Mouse (Mus musculus): ENCODE measurements around the gene Cxcl1. TPM values are rescaled to one million over a fixed set of nuclear protein-coding genes. Genes with fewer than 3 reads are reported as not detected.

The Cxcl1 gene
- polyA plus RNA-seq, 1 experiment from 2014 or later, result 0.29 TPM

DNA sequence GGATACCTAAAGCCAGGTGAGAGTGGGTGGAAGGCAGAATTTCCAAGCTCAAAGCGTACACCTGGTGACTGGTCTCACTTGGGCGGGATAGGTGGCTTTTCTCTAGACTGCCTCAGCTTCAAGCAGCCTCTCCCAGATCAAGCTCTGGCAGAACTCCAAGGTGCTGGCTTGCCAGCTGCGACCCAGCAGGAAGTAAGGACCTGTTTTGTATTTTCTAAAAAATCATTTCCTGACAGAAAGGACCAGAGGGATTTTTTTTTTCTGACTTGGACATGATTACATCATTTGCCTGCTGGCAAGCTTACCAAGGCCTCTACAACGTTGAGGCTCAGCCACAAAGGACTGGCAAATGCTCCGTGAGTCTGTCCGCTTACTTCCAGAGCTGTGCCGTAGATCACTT lies 9.1 kb downstream of the Cxcl1 start:
- ATAC-seq (ENCODE audit: low FRiP score), result no peak
- 72% methylated on average over 7 of the region's 7 CpGs for WGBS

DNA sequence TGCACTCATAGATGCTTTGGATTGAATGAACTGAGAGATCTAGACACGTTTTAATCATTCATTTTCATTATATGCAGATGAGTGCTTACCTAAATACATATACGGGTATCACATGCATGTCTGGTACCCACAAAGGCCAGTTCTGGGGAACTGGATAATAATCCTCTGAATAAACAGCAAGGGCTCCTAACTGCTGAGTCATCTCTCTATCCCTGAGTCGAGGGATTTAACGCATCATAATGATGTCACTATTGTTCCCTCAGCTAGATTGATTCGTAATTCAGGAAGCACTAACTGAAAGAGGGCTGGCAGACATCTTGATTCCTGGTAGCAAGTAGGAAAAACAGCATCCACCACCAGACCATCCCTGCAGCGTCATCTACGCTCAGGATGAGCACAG lies 9.6 kb downstream of the Cxcl1 start:
- ATAC-seq (ENCODE audit: low FRiP score) (no peak), DNase-seq (ENCODE audit: low spot score) (no peak)
- WGBS, result 78% methylated on average over 7 of the region's 7 CpGs
- Histone ChIP-seq H3K9me3 (ENCODE audit: control insufficient read depth, low read length) (no peaks in the 10 kb centered on the region), H3K27me3 (ENCODE audit: control insufficient read depth, insufficient read depth, low read length) (peaks cover 5% of the 10 kb centered on the region), H3K36me3 (ENCODE audit: control insufficient read depth, insufficient read depth, low read length) (no peaks in the 10 kb centered on the region), H3K4me3 (ENCODE audit: low read depth, low read length) (no peak overlapping the region), H3K9ac (ENCODE audit: low read depth, low read length) (no peak overlapping the region), H3K27ac (ENCODE audit: low read depth, low read length) (no peak overlapping the region), H3K4me2 (replicated peaks; ENCODE audit: low read depth, low read length) (no peak overlapping the region), H3K4me1 (replicated peaks; ENCODE audit: control insufficient read depth, insufficient read depth, low read length) (no peaks in the 10 kb centered on the region)

More for the DNA sequence above, 9.1 kb downstream of the Cxcl1 start:
- Histone ChIP-seq H3K4me3 (ENCODE audit: low read depth, low read length) (no peak overlapping the region), H3K4me1 (replicated peaks; ENCODE audit: control insufficient read depth, insufficient read depth, low read length) (no peaks in the 10 kb centered on the region), H3K9me3 (ENCODE audit: control insufficient read depth, low read length) (no peaks in the 10 kb centered on the region), H3K27ac (ENCODE audit: low read depth, low read length) (no peak overlapping the region), H3K27me3 (ENCODE audit: control insufficient read depth, insufficient read depth, low read length) (peaks cover 5% of the 10 kb centered on the region), H3K36me3 (ENCODE audit: control insufficient read depth, insufficient read depth, low read length) (no peaks in the 10 kb centered on the region), H3K9ac (ENCODE audit: low read depth, low read length) (no peak overlapping the region), H3K4me2 (replicated peaks; ENCODE audit: low read depth, low read length) (no peak overlapping the region)
- DNase-seq (ENCODE audit: low spot score), result no peak

DNA sequence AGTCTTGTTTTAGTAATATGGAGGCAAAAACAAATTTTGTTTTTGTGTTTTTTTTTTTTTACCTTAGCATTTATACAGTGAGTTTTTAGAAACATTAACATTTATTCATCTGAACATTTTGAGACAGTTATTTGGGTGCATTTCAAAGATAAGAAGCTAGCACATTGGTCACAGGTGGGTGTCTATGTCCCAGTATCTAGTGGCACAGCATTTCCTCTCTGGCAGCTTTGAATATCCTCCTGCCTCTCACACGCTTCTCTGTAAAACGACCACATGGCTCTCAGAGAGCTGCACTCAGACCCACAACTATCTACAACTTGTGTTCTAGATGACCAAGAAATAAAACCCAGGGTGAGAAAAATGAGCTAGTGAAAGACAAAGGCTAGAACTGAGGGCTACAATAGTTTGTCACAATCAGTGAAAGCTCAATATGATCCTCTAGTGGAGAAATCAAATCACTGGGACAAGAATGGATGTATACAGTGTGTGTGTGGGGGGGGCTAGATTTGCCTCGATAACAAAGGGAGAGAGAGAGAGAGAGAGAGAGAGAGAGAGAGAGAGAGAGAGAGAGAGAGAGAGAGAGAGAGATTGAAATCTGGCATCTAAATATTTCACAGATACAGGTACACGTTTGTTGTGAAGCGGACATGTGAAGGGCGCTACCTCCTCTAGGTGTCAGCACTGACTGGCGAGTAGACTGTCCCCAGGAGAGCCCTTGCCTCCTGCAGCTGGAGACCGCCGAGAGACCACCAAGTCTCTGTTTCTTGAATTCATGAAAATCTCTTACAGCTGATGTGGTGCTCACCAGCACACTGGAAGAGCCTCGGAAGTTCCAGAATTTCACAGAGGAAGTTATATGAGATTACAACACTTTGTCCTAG lies 11.6 kb downstream of the Cxcl1 start:
- DNase-seq (ENCODE audit: low spot score), result peak; percentile 31
- Histone ChIP-seq H3K4me2 (replicated peaks; ENCODE audit: low read depth, low read length) (peak overlapping the region; percentile 54), H3K27me3 (ENCODE audit: control insufficient read depth, insufficient read depth, low read length) (peaks cover 5% of the 10 kb centered on the region), H3K36me3 (ENCODE audit: control insufficient read depth, insufficient read depth, low read length) (no peaks in the 10 kb centered on the region), H3K4me3 (ENCODE audit: low read depth, low read length) (peak overlapping the region; percentile 13; the same call in 1 of the 2 replicates), H3K27ac (ENCODE audit: low read depth, low read length) (no peak overlapping the region), H3K9ac (ENCODE audit: low read depth, low read length) (no peak overlapping the region), H3K4me1 (replicated peaks; ENCODE audit: control insufficient read depth, insufficient read depth, low read length) (no peaks in the 10 kb centered on the region), H3K9me3 (ENCODE audit: control insufficient read depth, low read length) (no peaks in the 10 kb centered on the region)
- peak; percentile 58; the same call in 1 of the 2 replicates for ATAC-seq (ENCODE audit: low FRiP score)
- 13% methylated on average over 10 of the region's 10 CpGs for WGBS

DNA sequence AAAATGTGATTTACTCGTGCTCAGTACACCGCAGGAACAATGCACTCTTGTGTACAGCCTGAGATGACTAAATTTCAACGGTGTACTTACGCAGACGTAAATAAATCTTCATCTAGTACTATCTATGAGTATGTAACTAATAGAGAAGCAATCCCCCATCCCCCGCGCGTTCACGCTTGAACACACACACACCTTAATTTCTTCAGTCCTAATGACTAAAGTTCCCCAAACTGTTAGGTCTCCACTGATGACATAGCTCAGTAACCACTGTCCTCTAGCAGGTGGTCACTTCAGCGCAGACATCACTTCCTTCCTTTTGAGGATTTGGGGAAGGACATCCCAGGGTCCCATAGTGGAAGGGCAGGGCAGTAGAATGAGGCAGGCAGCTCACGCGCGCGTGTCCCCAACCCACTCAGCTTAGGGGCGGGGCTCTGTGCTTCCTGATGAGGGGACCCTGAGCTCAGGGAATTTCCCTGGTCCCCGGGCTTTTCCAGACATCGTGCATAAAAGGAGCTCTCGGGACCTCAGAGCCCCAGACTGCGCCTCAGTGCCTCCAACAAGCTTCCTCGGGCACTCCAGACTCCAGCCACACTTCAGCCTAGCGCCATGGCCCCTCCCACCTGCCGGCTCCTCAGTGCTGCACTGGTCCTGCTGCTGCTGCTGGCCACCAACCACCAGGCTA lies 12.4 kb downstream of the Cxcl1 start, which contains the start of gene Cxcl2:
Gene Cxcl2, plus strand, starts transcription at position 533 of the 682 bp plus-strand sequence.
- H3K4me3 ChIP-seq (ENCODE audit: low read depth, low read length), result peak within 1 kb of the TSS; percentile 13; the same call in 1 of the 2 replicates
- ATAC-seq (ENCODE audit: low FRiP score) (peak; percentile 78), DNase-seq (ENCODE audit: low spot score) (peak; percentile 26)
- no peak within 1 kb of the TSS for H3K9ac ChIP-seq (ENCODE audit: low read depth, low read length)
- no peaks in the 10 kb centered on the region for H3K36me3 ChIP-seq (ENCODE audit: control insufficient read depth, insufficient read depth, low read length)
- WGBS, result 10% methylated on average over 22 of the region's 22 CpGs
- no peaks in the 10 kb centered on the region for H3K4me1 ChIP-seq (replicated peaks; ENCODE audit: control insufficient read depth, insufficient read depth, low read length)
- H3K27ac ChIP-seq (ENCODE audit: low read depth, low read length), result no peak within 1 kb of the TSS
- peak within 1 kb of the TSS; percentile 54 for H3K4me2 ChIP-seq (replicated peaks; ENCODE audit: low read depth, low read length)
- peaks cover 5% of the 10 kb centered on the region for H3K27me3 ChIP-seq (ENCODE audit: control insufficient read depth, insufficient read depth, low read length)
- no peaks in the 10 kb centered on the region for H3K9me3 ChIP-seq (ENCODE audit: control insufficient read depth, low read length)

DNA sequence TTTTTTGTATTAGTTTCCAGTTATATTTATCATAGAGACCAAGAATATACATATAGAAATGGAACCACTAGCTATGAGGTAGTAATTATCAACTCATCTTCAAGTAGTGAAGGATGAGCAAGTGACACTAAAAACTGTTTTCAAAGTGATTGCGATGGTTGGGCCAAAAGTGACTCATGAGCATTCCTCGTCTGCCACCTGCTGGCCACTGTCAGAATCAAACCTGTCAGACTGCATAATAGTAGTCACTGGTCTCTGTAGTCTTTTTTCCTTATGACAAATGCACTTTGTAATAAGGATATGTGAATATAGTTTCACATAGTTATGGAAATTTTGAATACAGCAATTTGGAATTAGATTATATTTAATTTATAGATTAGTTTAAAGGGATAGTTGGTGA lies 17.9 kb downstream of the Cxcl1 start:
- Histone ChIP-seq H3K9me3 (ENCODE audit: control insufficient read depth, low read length) (no peaks in the 10 kb centered on the region), H3K27me3 (ENCODE audit: control insufficient read depth, insufficient read depth, low read length) (no peaks in the 10 kb centered on the region; the same call in 1 of the 2 replicates), H3K9ac (ENCODE audit: low read depth, low read length) (no peak overlapping the region), H3K36me3 (ENCODE audit: control insufficient read depth, insufficient read depth, low read length) (no peaks in the 10 kb centered on the region), H3K4me1 (replicated peaks; ENCODE audit: control insufficient read depth, insufficient read depth, low read length) (no peaks in the 10 kb centered on the region), H3K4me2 (replicated peaks; ENCODE audit: low read depth, low read length) (no peak overlapping the region), H3K27ac (ENCODE audit: low read depth, low read length) (no peak overlapping the region), H3K4me3 (ENCODE audit: low read depth, low read length) (no peak overlapping the region)
- DNase-seq (ENCODE audit: low spot score) (peak; percentile 84), ATAC-seq (ENCODE audit: low FRiP score) (no peak)
- 0% methylated on average over 2 of the region's 2 CpGs for WGBS

DNA sequence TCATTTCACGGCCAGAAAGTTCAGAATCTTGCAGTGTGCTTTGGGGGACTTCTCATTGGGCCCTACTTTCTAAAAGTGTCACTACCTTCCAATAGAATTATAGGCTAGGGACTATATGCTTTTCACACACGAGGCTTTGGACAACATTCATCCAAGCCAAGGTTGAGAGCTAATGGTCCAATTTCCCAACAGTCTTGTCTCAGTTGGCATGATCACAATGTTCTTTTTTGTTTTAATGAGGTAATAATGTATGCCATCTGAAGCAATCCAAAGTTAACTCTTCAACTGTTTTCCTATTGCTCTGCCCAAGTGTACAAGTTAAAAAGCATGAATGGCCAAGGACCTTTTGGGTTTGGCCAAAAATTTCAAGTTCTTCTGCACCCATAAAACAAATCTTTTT lies 28.5 kb downstream of the Cxcl1 start:
- H3K27ac ChIP-seq (ENCODE audit: low read depth, low read length), result no peak overlapping the region
- WGBS, result 85% methylated on average over 2 of the region's 2 CpGs
- no peaks in the 10 kb centered on the region for H3K36me3 ChIP-seq (ENCODE audit: control insufficient read depth, insufficient read depth, low read length)
- no peaks in the 10 kb centered on the region for H3K27me3 ChIP-seq (ENCODE audit: control insufficient read depth, insufficient read depth, low read length)
- no peak overlapping the region for H3K4me3 ChIP-seq (ENCODE audit: low read depth, low read length)
- ATAC-seq (ENCODE audit: low FRiP score) (no peak), DNase-seq (ENCODE audit: low spot score) (no peak)
- no peak overlapping the region for H3K9ac ChIP-seq (ENCODE audit: low read depth, low read length)
- no peak overlapping the region for H3K4me2 ChIP-seq (replicated peaks; ENCODE audit: low read depth, low read length)
- no peaks in the 10 kb centered on the region for H3K4me1 ChIP-seq (replicated peaks; ENCODE audit: control insufficient read depth, insufficient read depth, low read length)
- H3K9me3 ChIP-seq (ENCODE audit: control insufficient read depth, low read length), result no peaks in the 10 kb centered on the region

DNA sequence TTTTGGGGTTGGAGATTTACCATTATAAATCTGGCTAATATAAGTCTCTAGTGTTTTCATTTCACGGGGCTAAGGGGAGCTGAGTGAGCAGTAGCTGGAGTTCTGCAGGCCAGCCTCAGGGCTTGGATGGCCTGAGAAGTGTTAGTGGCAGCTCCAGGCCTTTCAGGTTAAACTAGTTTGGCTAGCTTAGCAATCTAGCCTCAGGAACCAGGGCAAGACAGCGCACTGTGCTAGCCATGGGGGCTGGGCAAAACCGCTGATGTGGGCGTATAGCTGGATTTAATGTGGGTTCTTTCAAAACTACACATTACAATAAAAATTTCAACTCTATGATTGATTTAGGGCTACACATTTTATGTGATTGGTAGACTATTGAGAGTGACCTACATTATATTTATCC lies 31.9 kb downstream of the Cxcl1 start:
- Histone ChIP-seq H3K36me3 (ENCODE audit: control insufficient read depth, insufficient read depth, low read length) (no peaks in the 10 kb centered on the region), H3K4me3 (ENCODE audit: low read depth, low read length) (no peak overlapping the region), H3K9me3 (ENCODE audit: control insufficient read depth, low read length) (no peaks in the 10 kb centered on the region), H3K9ac (ENCODE audit: low read depth, low read length) (no peak overlapping the region), H3K27ac (ENCODE audit: low read depth, low read length) (no peak overlapping the region), H3K27me3 (ENCODE audit: control insufficient read depth, insufficient read depth, low read length) (no peaks in the 10 kb centered on the region), H3K4me2 (replicated peaks; ENCODE audit: low read depth, low read length) (no peak overlapping the region), H3K4me1 (replicated peaks; ENCODE audit: control insufficient read depth, insufficient read depth, low read length) (no peaks in the 10 kb centered on the region)
- WGBS, result 96% methylated on average over 4 of the region's 4 CpGs
- DNase-seq (ENCODE audit: low spot score) (no peak), ATAC-seq (ENCODE audit: low FRiP score) (no peak)

DNA sequence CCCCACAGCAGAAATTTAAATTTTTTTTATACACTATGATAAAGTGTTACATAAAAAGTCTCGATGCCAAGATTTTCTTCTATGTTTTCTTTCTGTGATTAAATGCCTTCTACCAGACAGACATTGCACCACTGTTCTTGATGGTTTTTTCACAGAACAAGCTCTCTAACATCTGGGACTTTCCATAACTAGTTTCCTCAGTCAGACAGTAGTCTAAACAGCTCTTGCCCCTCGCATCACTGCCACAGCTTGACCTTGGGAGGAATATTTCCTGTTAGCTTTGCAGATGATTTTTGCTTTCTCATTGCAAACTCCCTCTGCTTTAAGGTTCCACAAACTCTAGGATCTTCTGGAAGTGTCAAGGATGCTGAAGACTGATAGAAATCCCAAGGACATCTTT lies 39.5 kb downstream of the Cxcl1 start:
- WGBS, result 47% methylated on average over 2 of the region's 2 CpGs
- no peaks in the 10 kb centered on the region for H3K36me3 ChIP-seq (ENCODE audit: control insufficient read depth, insufficient read depth, low read length)
- H3K9ac ChIP-seq (ENCODE audit: low read depth, low read length), result peak overlapping the region; percentile 97
- H3K4me2 ChIP-seq (replicated peaks; ENCODE audit: low read depth, low read length), result no peak overlapping the region; the same call in 1 of the 2 replicates
- H3K4me1 ChIP-seq (replicated peaks; ENCODE audit: control insufficient read depth, insufficient read depth, low read length), result no peaks in the 10 kb centered on the region
- no peaks in the 10 kb centered on the region for H3K27me3 ChIP-seq (ENCODE audit: control insufficient read depth, insufficient read depth, low read length)
- peak overlapping the region; percentile 98; the same call in 1 of the 2 replicates for H3K27ac ChIP-seq (ENCODE audit: low read depth, low read length)
- H3K9me3 ChIP-seq (ENCODE audit: control insufficient read depth, low read length), result no peaks in the 10 kb centered on the region
- ATAC-seq (ENCODE audit: low FRiP score), result peak; percentile 29
- H3K4me3 ChIP-seq (ENCODE audit: low read depth, low read length), result peak overlapping the region; percentile 66
- DNase-seq (ENCODE audit: low spot score), result no peak

Data from hindbrain, embryonic 11.5 days (tissue).